Mouse (Mus musculus) kidney, embryonic 16.5 days (tissue): ENCODE data around the gene Gm20388. TPM values are rescaled to one million over a fixed set of nuclear protein-coding genes. Genes with fewer than 3 reads are reported as not detected.
A peak's percentile ranks its signal among the peaks of the same experiment; 100 is the strongest.

Experiments used
- ATAC-seq: fragments of 200-750 bp; cut with Nextera tagmentation; 2 replicates; pipeline ENCODE4 v1.8.0; 2017; ENCODE audit warnings: moderate TSS enrichment; ENCODE audit not compliant: low FRiP score, low TSS enrichment
- H3K27ac ChIP-seq: fragments of 300-500 bp; sonication (generic); 2 replicates; pipeline ENCODE4 v1.5.1; 2014; ENCODE audit warnings: low read length
- H3K27me3 ChIP-seq: fragments of 300-500 bp; sonication (generic); 2 replicates; pipeline ENCODE4 v1.6.1; 2014; ENCODE audit warnings: low read length, control low read depth, mixed read lengths; ENCODE audit not compliant: insufficient read depth
- H3K36me3 ChIP-seq: fragments of 300-500 bp; sonication (generic); 2 replicates; pipeline ENCODE4 v1.6.1; 2014; ENCODE audit warnings: low read length, control low read depth, mixed read lengths; ENCODE audit not compliant: insufficient read depth
- H3K4me1 ChIP-seq: fragments of 300-500 bp; sonication (generic); 2 replicates; pipeline ENCODE4 v1.6.1; 2014; ENCODE audit warnings: low read length, control low read depth, mixed read lengths; ENCODE audit not compliant: insufficient read depth
- H3K4me2 ChIP-seq: fragments of 300-500 bp; sonication (generic); replicated peaks from 2 replicates; pipeline ENCODE4 v1.6.1; 2014; ENCODE audit warnings: low read depth, low read length
- H3K4me3 ChIP-seq: fragments of 300-500 bp; sonication (generic); 2 replicates; pipeline ENCODE4 v1.5.1; 2014; ENCODE audit warnings: mild to moderate bottlenecking, low read length
- H3K9ac ChIP-seq: fragments of 300-500 bp; sonication (generic); replicated peaks from 2 replicates; pipeline ENCODE4 v1.6.1; 2014; ENCODE audit warnings: low read length
- H3K9me3 ChIP-seq: fragments of 300-500 bp; sonication (generic); 2 replicates; pipeline ENCODE4 v1.6.1; 2016; ENCODE audit warnings: low read length, control low read depth
- WGBS: fragments of 180-500 bp; shearing (Covaris S2); extraction: QIAGEN DNeasy Blood & Tissue Kit; methylation state at CpG from one replicate; pipeline ENCODE4 v1.1.7; 2014; 5-methylcytosine and 5-hydroxymethylcytosine counted together
- polyA plus RNA-seq: library from polyadenylated mRNA; unstranded; fragments of >200 nt; fragmentation: Nextera tagmentation; extraction: Ambion mirVana; gene quantifications from 2 replicates; pipeline ENCODE4 v1.2.1, GENCODE M21; 2015

Gene Gm20388
- polyA plus RNA-seq, 1 experiment from 2014 or later: 7.7 TPM

GRCm38 (mm10) chr8:121868196-121868595, 1957.6 kb downstream of the Gm20388 start:
- Histone ChIP-seq H3K9ac (no peak overlapping the region), H3K4me2 (no peak overlapping the region), H3K27ac (no peak overlapping the region), H3K4me3 (no peak overlapping the region), H3K27me3 (no peaks in the 10 kb centered on the region), H3K36me3 (no peaks in the 10 kb centered on the region), H3K4me1 (no peaks in the 10 kb centered on the region), H3K9me3 (no peaks in the 10 kb centered on the region)
- ATAC-seq: no peak
- 84% methylated on average over 5 of the region's 5 CpGs for WGBS

DNA sequence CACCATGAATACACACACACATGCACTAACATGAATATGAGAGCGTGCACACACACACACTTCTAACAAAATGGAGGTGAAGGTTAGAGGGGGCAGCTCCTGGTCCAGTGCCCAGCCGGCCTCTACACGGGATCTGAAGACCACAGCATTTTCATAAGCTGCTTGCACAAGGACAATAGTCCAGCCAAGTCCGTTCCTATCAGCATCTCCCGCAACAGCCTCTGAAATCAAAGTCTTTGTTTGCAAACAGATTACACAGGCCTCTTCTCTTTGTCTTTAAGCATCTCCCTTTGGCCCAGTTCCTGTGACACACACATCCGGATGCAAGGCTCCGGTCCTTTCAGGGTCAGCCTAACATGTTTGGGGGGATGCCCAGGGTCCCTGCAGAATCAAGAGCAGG, 1958.3 kb downstream of the Gm20388 start:
- Histone ChIP-seq H3K9ac (no peak overlapping the region), H3K9me3 (no peaks in the 10 kb centered on the region), H3K36me3 (no peaks in the 10 kb centered on the region), H3K27me3 (no peaks in the 10 kb centered on the region), H3K27ac (no peak overlapping the region), H3K4me2 (no peak overlapping the region), H3K4me3 (no peak overlapping the region), H3K4me1 (no peaks in the 10 kb centered on the region)
- no peak for ATAC-seq
- 94% methylated on average over 7 of the region's 7 CpGs for WGBS

DNA sequence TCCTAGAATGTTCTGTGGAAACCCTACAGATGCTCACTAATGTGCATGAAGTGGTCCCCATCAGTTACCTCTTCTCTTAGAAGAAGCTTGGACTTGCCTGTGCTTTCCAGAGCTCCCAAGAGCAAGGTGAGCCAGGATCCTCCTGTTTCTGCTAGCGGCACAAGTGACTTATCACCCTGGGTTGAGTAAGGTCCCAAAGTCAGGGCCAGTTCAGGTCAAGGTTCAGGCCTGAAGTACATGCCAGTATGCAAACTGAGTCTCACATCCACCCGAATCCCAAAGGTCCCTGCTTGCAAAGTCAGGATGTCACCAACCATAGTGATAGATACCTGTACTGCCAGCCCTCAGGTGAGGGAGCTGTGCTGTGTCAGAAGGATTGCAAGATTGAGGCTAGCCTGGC, 1959.5 kb downstream of the Gm20388 start:
- Histone ChIP-seq H3K27ac (no peak overlapping the region), H3K36me3 (no peaks in the 10 kb centered on the region), H3K9ac (no peak overlapping the region), H3K4me2 (no peak overlapping the region), H3K27me3 (no peaks in the 10 kb centered on the region), H3K9me3 (no peaks in the 10 kb centered on the region), H3K4me3 (no peak overlapping the region), H3K4me1 (peaks cover 11% of the 10 kb centered on the region)
- WGBS: 91% methylated on average over 2 of the region's 2 CpGs
- no peak for ATAC-seq

- Histone ChIP-seq H3K27ac (no peak overlapping the region), H3K27me3 (no peaks in the 10 kb centered on the region), H3K36me3 (no peaks in the 10 kb centered on the region), H3K9ac (no peak overlapping the region), H3K9me3 (no peaks in the 10 kb centered on the region), H3K4me3 (no peak overlapping the region), H3K4me1 (peaks cover 15% of the 10 kb centered on the region), H3K4me2 (no peak overlapping the region)
- 36% methylated on average over 10 of the region's 10 CpGs for WGBS
- no peak for ATAC-seq
Observed at GRCm38 (mm10) chr8:121871833-121872440, 1961.3 kb downstream of the Gm20388 start.

DNA sequence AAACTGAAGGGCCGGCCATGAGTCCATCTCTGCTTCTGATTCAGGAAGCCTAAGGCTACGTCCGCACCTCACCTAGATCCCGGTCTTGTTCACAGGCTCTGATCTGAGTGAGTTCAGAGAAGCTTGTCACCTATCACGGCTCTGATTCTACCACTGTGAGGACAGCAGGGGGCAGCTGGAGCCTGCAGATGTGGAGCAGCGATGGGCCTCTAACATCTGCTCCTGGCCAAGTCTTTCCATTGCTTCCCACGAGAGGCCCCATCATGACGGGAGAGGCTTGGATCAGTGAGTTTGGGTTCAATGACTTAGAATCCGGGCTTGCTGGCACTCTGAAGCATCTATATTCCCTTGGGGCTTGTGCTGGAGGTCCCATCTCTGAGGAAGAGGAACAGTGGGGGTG, 1963.4 kb downstream of the Gm20388 start:
- H3K4me3 ChIP-seq: no peak overlapping the region
- peaks cover 28% of the 10 kb centered on the region for H3K4me1 ChIP-seq
- H3K27me3 ChIP-seq: no peaks in the 10 kb centered on the region
- no peak overlapping the region for H3K9ac ChIP-seq
- 40% methylated on average over 9 of the region's 9 CpGs for WGBS
- no peak overlapping the region for H3K4me2 ChIP-seq
- peak; percentile 65 for ATAC-seq
- no peaks in the 10 kb centered on the region for H3K9me3 ChIP-seq
- no peak overlapping the region for H3K27ac ChIP-seq
- no peaks in the 10 kb centered on the region for H3K36me3 ChIP-seq

GRCm38 (mm10) chr8:121875045-121875444, 1964.4 kb downstream of the Gm20388 start:
- no peak overlapping the region; the same call in 1 of the 2 replicates for H3K27ac ChIP-seq
- no peak overlapping the region; the same call in 1 of the 2 replicates for H3K9ac ChIP-seq
- H3K4me3 ChIP-seq: no peak overlapping the region
- 28% methylated on average over 3 of the region's 3 CpGs for WGBS
- no peaks in the 10 kb centered on the region for H3K36me3 ChIP-seq
- ATAC-seq: no peak
- H3K4me2 ChIP-seq: no peak overlapping the region
- H3K4me1 ChIP-seq: peaks cover 28% of the 10 kb centered on the region
- no peaks in the 10 kb centered on the region for H3K27me3 ChIP-seq
- H3K9me3 ChIP-seq: no peaks in the 10 kb centered on the region

DNA sequence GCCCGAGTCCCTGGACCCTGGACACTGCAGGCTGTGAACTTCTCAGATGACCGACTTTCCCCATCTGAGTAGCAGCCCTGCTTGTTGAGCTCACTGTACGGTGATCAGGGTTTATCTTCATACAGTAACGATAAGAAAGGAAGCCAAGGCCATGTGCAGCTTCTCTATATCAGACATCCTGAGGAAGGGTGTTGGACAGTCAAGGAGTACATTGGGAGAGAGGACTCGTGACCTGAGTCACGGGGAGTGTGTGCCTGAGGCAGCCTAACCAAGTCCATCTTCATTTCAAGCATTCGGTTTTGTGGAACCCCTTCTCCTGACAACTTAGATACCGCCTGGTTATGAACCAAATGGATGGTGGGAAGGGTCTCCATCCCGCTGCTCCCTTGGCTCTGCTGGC, 1964.9 kb downstream of the Gm20388 start:
- no peak for ATAC-seq
- Histone ChIP-seq H3K4me2 (no peak overlapping the region), H3K9ac (no peak overlapping the region; the same call in 1 of the 2 replicates), H3K27ac (no peak overlapping the region; the same call in 1 of the 2 replicates), H3K36me3 (no peaks in the 10 kb centered on the region), H3K4me3 (no peak overlapping the region), H3K9me3 (no peaks in the 10 kb centered on the region), H3K27me3 (no peaks in the 10 kb centered on the region), H3K4me1 (peaks cover 28% of the 10 kb centered on the region)
- 54% methylated on average over 9 of the region's 9 CpGs for WGBS

DNA sequence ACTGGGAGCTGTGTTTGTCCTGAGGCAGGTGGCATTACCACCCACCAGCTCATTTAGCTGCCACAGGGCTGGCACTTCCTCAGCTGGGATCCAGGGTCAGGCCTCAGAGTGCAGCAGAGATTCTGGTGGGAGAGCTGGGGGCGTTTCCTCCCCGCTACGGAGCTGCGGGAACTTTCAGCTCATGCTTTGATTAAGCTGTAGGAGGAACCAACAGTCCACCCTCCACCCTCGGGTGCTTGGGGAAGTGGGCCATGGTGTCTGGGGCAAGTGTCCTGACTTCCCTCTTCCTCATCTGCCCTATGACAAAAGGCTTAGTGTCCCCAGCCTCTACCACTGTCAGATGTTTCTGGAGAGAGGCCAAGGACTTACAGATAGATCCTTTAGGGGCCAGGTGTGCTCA, 1966.6 kb downstream of the Gm20388 start:
- H3K27ac ChIP-seq: no peak overlapping the region
- no peak overlapping the region for H3K4me3 ChIP-seq
- peaks cover 36% of the 10 kb centered on the region for H3K4me1 ChIP-seq
- no peaks in the 10 kb centered on the region for H3K27me3 ChIP-seq
- no peak for ATAC-seq
- H3K9me3 ChIP-seq: no peaks in the 10 kb centered on the region
- 0 out of 2 replicates have a peak, but pooled peaks cover 5% of the 10 kb centered on the region for H3K36me3 ChIP-seq
- H3K4me2 ChIP-seq: no peak overlapping the region
- no peak overlapping the region for H3K9ac ChIP-seq
- 37% methylated on average over 5 of the region's 5 CpGs for WGBS

DNA sequence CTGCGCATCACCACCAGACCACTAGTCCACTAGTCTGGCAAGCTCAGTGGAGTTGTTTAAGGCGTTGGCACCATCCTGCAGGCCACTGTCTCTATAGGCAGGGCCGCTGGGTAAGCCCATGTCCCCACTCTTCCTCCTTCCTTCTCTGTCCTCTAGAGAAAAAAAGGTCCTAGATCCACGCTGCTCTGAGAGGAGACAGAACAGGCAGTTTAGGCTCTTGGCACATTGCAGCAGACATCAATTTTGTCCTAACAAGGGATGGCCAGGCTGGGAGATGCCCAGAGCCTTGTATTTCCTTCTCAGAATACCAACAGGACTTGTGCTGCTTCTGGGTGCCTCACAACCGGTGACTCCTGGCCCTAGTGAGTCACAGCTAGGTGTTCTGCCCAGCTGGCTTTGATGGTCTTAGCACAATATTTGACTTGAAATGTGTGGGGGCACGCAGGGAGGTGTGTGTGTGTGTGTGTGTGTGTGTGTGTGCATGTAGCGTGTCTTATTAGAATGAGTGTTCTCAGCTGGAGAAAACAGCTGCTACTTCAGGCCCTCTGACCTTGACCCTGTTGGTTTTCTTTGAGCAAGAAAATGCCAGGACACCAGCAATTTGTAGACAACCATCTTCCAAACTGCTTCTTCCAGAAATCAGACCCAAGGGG, 1967.3 kb downstream of the Gm20388 start:
- no peak for ATAC-seq
- H3K4me1 ChIP-seq: peaks cover 36% of the 10 kb centered on the region
- H3K4me3 ChIP-seq: no peak overlapping the region
- no peaks in the 10 kb centered on the region for H3K27me3 ChIP-seq
- no peaks in the 10 kb centered on the region for H3K9me3 ChIP-seq
- H3K4me2 ChIP-seq: no peak overlapping the region
- H3K9ac ChIP-seq: no peak overlapping the region
- 0 out of 2 replicates have a peak, but pooled peaks cover 9% of the 10 kb centered on the region for H3K36me3 ChIP-seq
- WGBS: 67% methylated on average over 7 of the region's 7 CpGs
- no peak overlapping the region for H3K27ac ChIP-seq

- no peak overlapping the region for H3K9ac ChIP-seq
- H3K9me3 ChIP-seq: no peaks in the 10 kb centered on the region
- 93% methylated on average over 3 of the region's 3 CpGs for WGBS
- no peak for ATAC-seq
- H3K4me1 ChIP-seq: peaks cover 29% of the 10 kb centered on the region
- no peak overlapping the region for H3K4me3 ChIP-seq
- no peak overlapping the region for H3K4me2 ChIP-seq
- H3K27ac ChIP-seq: no peak overlapping the region
- H3K36me3 ChIP-seq: peaks cover 22% of the 10 kb centered on the region; the same call in 1 of the 2 replicates
- no peaks in the 10 kb centered on the region for H3K27me3 ChIP-seq
Observed at GRCm38 (mm10) chr8:121879712-121880111, 1969.1 kb downstream of the Gm20388 start.
